Mouse (Mus musculus) olfactory bulb, adult 2 months (tissue): ENCODE results near the gene Hsd11b1. TPM values are rescaled to one million over a fixed set of nuclear protein-coding genes. Genes with fewer than 3 reads are reported as not detected.
A peak's percentile ranks its signal among the peaks of the same experiment; 100 is the strongest.
"Not testable (repeated sequence)": the region's sequence is repeated elsewhere in the genome, so short reads cannot be mapped to it uniquely, and the experiment has no call there.

ENCODE experiments used
- H3K27ac ChIP-seq: fragments of 200-500 bp; 2 replicates; pipeline ENCODE4 v1.5.1; 2012; ENCODE audit warnings: low read depth, low read length; ENCODE audit not compliant: insufficient read depth
- H3K4me1 ChIP-seq: fragments of 200-500 bp; 2 replicates; pipeline ENCODE4 v1.6.1; 2012; ENCODE audit warnings: low read length; ENCODE audit not compliant: control insufficient read depth, insufficient read depth
- H3K4me3 ChIP-seq: fragments of 200-500 bp; 2 replicates; pipeline ENCODE4 v1.5.1; 2012; ENCODE audit warnings: mild to moderate bottlenecking, low read depth, low read length, moderate library complexity; ENCODE audit not compliant: insufficient read depth
- CTCF ChIP-seq: fragments of 200-500 bp; IDR thresholded peaks from 2 replicates; pipeline ENCODE4 v1.5.1; 2012; ENCODE audit warnings: low read depth, mild to moderate bottlenecking, low read length, moderate library complexity; ENCODE audit not compliant: insufficient read depth
- POLR2A ChIP-seq: fragments of 200-500 bp; IDR thresholded peaks from 2 replicates; pipeline ENCODE4 v1.6.1; 2012; ENCODE audit warnings: mild to moderate bottlenecking, low read depth, low read length, moderate library complexity; ENCODE audit not compliant: insufficient read depth
- WGBS: fragments of 180-500 bp; shearing (Covaris S2); methylation state at CpG from one replicate; pipeline ENCODE4 v1.1.7; 2018; 5-methylcytosine and 5-hydroxymethylcytosine counted together
- polyA plus RNA-seq: library from polyadenylated mRNA; stranded (reverse); fragments of >200 nt; gene quantifications from 2 replicates; pipeline ENCODE4 v1.2.4, GENCODE M21; 2012; ENCODE audit warnings: low replicate concordance; ENCODE audit not compliant: missing spikeins, insufficient read depth, insufficient read length

Hsd11b1 gene
- polyA plus RNA-seq, 1 experiment = not detected

DNA sequence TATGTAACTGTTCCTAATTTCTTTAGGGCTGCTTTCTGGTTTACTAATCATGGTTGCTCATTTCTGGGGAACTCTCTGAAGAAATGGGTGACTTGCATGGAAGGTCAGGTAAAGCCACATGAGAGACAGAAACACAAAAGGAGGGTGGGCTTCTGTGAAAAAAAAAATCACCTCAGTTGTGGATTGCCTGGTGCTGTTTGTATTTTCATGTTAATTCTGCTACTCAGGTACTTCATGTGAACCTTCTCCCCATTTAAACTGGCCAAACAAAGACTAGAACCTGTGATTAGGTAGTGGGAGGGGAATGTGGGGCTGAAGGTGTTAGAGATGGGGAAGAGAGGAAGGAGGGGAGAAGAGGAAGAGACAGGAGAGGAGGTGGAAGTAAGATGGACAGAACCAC is 1.9 kb upstream of the Hsd11b1 start:
- Histone ChIP-seq H3K4me1 (no peaks in the 10 kb centered on the region), H3K4me3 (no peak overlapping the region), H3K27ac (no peak overlapping the region)
- no peak for TF ChIP-seq POLR2A

GRCm38 (mm10) chr1:193263026-193263907 is 608 bp downstream of the Hsd11b1 start:
- TF ChIP-seq POLR2A = no peak
- no peak for TF ChIP-seq CTCF
- H3K4me1 ChIP-seq = no peaks in the 10 kb centered on the region
- H3K4me3 ChIP-seq = no peak overlapping the region
- WGBS = 64% methylated on average over 8 of the region's 8 CpGs
- H3K27ac ChIP-seq = no peak overlapping the region

- Histone ChIP-seq H3K4me3 (no peak overlapping the region), H3K4me1 (no peaks in the 10 kb centered on the region), H3K27ac (no peak overlapping the region)
- TF ChIP-seq CTCF = no peak
- no peak for TF ChIP-seq POLR2A
- WGBS = 78% methylated on average over 7 of the region's 7 CpGs
Observed at GRCm38 (mm10) chr1:193261897-193262548, 1.9 kb downstream of the Hsd11b1 start.

DNA sequence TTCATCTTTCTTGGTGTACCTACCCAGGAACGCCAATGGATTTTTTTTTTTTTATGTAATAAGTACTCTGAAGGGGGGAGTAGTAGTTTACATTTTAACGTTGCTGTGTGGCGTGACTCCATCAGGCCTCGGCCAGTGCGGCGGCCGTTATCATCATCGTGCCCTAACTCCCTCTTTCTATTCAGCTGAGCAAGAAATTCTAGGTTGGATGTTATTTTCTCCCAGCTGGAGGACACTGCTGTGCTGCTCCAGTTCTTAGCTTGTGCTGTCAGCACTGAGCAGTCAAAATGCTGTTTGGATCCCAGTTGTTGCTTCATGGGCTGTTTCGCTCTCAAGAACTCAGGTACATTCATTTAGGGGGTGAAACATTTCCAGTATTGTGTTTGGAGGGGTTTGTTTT is 4.3 kb downstream of the Hsd11b1 start:
- Histone ChIP-seq H3K27ac (peak overlapping the region; percentile 41; the same call in 1 of the 2 replicates), H3K4me3 (no peak overlapping the region), H3K4me1 (no peaks in the 10 kb centered on the region)
- WGBS = 65% methylated on average over 9 of the region's 9 CpGs
- TF ChIP-seq CTCF (no peak), POLR2A (no peak)

DNA sequence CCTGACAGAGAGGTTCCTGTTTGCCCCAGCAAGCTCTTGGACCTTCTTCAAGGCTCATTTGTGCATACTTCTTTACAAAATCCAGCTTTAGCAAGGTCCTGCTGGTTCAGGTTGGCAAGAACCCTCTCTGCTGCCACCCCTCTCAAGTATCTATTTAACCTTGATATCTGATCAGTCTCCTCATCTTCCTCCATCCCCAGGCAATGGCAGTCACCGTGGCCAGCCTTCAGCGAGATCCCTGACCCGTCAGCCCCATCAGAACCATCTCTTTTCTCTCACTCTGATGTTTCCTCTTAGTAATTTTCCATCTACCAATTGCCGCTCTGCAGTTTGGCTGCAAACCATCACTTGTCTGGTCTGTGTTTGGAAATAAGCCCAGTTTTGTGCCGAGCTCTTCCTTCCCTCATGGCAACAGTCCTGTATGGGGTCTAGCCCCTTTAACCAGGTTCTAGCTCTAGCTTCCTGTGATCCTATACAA is 7.2 kb downstream of the Hsd11b1 start:
- Histone ChIP-seq H3K27ac (peak overlapping the region; percentile 23; the same call in 1 of the 2 replicates), H3K4me1 (no peaks in the 10 kb centered on the region), H3K4me3 (no peak overlapping the region)
- 36% methylated on average over 5 of the region's 5 CpGs for WGBS
- TF ChIP-seq POLR2A = no peak
- no peak for TF ChIP-seq CTCF

DNA sequence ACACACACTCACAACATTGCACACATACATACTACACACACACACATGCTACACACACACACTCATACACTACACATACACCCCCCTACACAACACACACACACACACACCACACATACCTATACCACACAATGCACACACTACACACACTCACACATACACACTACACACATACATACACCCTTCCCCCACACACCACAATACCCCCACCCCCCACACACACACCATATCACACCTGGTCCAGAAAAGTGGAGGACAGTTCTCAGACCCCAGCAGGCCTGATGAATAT is 7.6 kb downstream of the Hsd11b1 start:
- no peak overlapping the region for H3K4me3 ChIP-seq
- no peaks in the 10 kb centered on the region for H3K4me1 ChIP-seq
- TF ChIP-seq POLR2A = no peak
- no peak for TF ChIP-seq CTCF
- peak overlapping the region; percentile 23; the same call in 1 of the 2 replicates for H3K27ac ChIP-seq

DNA sequence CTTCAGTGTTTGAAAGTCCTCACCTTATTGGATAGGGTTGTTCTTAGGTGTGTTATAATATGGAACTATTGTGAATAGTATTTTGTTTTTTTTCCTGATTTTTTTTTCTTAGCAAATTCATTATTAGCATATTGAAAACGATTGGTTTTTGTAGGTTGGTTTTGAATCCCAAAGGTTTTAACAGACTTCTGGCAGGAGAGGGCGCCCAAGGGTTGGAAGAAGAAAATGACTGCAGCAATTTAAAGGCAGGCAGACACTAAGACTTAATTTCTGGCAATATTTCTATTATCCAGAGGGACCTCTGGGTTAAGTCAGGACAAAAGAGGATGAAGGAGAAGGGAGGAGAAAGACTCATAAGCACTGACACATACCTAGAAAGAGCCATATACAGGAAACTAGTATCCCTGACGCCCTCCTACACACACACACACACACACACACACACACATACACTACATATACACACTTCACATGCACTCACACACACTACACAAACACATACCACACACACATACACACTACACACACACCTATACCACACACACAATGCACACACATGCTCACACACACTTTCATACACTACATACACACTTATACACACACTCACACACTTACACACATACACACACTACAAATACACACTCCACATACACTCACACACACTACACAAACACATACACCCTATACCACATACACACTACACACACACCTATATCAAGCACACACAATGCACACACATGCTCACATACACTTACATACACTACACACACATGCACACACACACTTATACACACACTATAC is 8.2 kb downstream of the Hsd11b1 start:
- no peak overlapping the region for H3K4me3 ChIP-seq
- no peaks in the 10 kb centered on the region for H3K4me1 ChIP-seq
- no peak for TF ChIP-seq POLR2A
- no peak for TF ChIP-seq CTCF
- 22% methylated on average over 3 of the region's 3 CpGs for WGBS
- H3K27ac ChIP-seq = no peak overlapping the region

DNA sequence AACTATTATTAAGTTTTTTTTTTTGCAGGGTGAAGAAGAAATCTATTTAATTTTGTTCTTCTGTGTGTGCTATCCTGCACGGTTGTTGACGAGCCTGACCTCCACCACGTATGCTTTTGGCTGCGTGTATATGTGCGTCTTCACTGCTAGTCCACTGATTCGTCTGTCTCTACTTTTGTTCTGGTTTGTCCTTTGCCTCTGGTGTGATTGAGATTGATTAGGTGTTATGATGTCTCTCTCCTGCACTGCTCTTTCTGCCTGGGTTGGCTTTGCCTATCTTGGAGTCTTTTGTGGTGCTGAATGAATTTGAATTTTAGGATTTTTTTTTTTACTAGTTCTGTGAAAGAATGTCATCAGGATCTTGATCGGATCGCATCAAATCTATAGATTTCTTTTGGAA is 8.8 kb downstream of the Hsd11b1 start:
- Histone ChIP-seq H3K4me3 (no peak overlapping the region), H3K27ac (no peak overlapping the region), H3K4me1 (no peaks in the 10 kb centered on the region)
- TF ChIP-seq CTCF = no peak
- TF ChIP-seq POLR2A = no peak
- 77% methylated on average over 8 of the region's 8 CpGs for WGBS

DNA sequence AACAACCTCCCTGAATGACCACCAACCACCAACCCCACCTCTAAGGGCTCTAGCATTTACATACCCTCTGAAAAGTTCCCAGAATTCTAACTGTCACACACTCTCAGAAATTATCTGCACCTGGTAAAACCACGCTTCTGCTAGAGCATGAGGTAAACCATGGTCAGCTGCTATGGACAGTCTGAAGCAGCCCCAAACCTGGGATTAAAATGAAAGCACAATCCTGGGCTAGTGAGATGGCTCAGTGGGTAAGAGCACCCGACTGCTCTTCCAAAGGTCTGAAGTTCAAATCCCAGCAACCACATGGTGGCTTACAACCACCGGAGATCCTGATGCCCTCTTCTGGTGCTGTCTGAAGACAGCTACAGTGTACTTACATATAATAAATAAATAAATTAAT is 10.0 kb downstream of the Hsd11b1 start:
- not testable (repeated sequence) for H3K4me3 ChIP-seq

More for the DNA sequence above, 10.0 kb downstream of the Hsd11b1 start:
- 70% methylated on average over 3 of the region's 3 CpGs for WGBS
- not testable (repeated sequence) for H3K27ac ChIP-seq, H3K4me1 ChIP-seq
